Mouse (Mus musculus): ENCODE measurements around the gene Igsf8. TPM values are rescaled to one million over a fixed set of nuclear protein-coding genes. Genes with fewer than 3 reads are reported as not detected.

The Igsf8 gene
- polyA plus RNA-seq, 1 experiment from 2014 or later = 72.2 TPM

DNA sequence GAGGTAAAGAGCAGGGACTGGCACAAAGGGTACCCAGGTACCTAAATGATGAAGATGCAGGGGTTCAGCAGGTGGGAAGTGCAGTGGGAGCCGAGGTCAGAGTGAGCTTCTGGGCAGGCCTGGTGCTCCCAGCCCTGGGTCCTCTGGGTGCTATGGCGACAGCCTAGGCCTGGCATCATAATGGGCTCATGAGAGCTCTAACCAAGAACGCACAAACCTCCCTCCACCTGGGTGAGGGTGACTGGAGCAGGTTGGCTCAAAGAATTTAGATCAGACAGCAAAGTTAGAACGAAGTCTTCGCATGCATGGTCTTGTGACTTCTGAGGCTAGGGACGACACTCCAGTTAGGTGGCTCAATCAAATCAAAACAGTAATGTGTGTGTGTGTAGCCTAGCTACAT lies 3.1 kb upstream of the Igsf8 start, which contains the start of gene Atp1a4:
Gene Atp1a4 (minus strand): TSS at position 101 of the 400 bp plus-strand sequence.
- Histone ChIP-seq H3K27me3 (ENCODE audit: control insufficient read depth, insufficient read depth, low read length) (no peaks in the 10 kb centered on the region), H3K27ac (ENCODE audit: low read depth, low read length) (no peak within 1 kb of the TSS), H3K4me3 (ENCODE audit: low read depth, low read length) (no peak within 1 kb of the TSS), H3K9ac (replicated peaks; ENCODE audit: low read depth, low read length) (no peak within 1 kb of the TSS), H3K9me3 (ENCODE audit: control insufficient read depth, low read length) (no peaks in the 10 kb centered on the region), H3K4me1 (ENCODE audit: control insufficient read depth, insufficient read depth, low read length) (peaks cover 5% of the 10 kb centered on the region; the same call in 1 of the 2 replicates), H3K4me2 (ENCODE audit: low read depth, low read length) (no peak within 1 kb of the TSS), H3K36me3 (ENCODE audit: control insufficient read depth, insufficient read depth, low read length) (no peaks in the 10 kb centered on the region)
- ATAC-seq (ENCODE audit: low read depth) = no peak
- 88% methylated on average over 6 of the region's 6 CpGs for WGBS

DNA sequence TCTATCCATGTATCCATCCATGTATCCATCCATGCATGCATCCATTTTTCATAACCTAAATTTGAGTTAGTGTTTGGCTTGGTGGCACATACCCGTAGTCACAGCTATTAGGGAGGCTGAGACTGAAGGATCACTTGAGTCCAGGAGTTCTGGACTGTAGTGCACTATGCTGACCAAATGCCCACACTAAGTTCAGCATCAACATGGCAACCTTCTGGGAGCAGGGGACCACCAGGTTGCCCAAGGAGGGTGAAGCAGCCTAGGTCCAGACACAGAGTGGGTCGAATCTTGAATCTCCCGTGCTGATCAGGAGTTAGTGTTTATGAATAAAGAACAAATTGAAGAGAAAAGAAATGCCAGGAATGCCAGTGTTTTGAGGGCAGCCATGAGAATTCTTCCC lies 9.8 kb downstream of the Igsf8 start:
- WGBS = 70% methylated on average over 3 of the region's 3 CpGs
- Histone ChIP-seq H3K9ac (replicated peaks; ENCODE audit: low read depth, low read length) (no peak overlapping the region), H3K9me3 (ENCODE audit: control insufficient read depth, low read length) (no peaks in the 10 kb centered on the region), H3K27me3 (ENCODE audit: control insufficient read depth, insufficient read depth, low read length) (no peaks in the 10 kb centered on the region), H3K4me1 (ENCODE audit: control insufficient read depth, insufficient read depth, low read length) (0 out of 2 replicates have a peak, but pooled peaks cover 3% of the 10 kb centered on the region), H3K4me2 (ENCODE audit: low read depth, low read length) (no peak overlapping the region), H3K36me3 (ENCODE audit: control insufficient read depth, insufficient read depth, low read length) (no peaks in the 10 kb centered on the region), H3K4me3 (ENCODE audit: low read depth, low read length) (no peak overlapping the region), H3K27ac (ENCODE audit: low read depth, low read length) (no peak overlapping the region)
- ATAC-seq (ENCODE audit: low read depth) = no peak

DNA sequence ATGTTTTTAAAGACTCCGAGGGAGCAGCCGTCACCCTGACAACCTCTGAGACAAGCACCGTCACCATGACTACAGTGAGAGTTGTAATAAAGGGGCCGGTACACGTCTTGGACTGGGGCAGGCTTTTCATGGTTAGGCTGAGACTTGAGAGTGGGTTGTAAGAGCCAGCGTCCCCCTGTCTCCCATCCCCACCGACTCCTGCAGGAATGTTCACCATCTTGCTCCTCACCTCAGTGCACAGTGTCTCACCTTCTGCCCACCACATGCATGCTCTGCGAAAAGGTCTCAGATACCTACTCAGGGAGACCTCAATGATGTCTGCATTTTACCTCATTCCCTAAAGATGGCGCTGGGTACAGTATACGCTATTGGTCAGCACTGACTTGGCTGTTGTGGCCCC lies 10.3 kb downstream of the Igsf8 start:
- Histone ChIP-seq H3K36me3 (ENCODE audit: control insufficient read depth, insufficient read depth, low read length) (no peaks in the 10 kb centered on the region), H3K4me3 (ENCODE audit: low read depth, low read length) (no peak overlapping the region), H3K4me2 (ENCODE audit: low read depth, low read length) (no peak overlapping the region), H3K9me3 (ENCODE audit: control insufficient read depth, low read length) (no peaks in the 10 kb centered on the region), H3K4me1 (ENCODE audit: control insufficient read depth, insufficient read depth, low read length) (0 out of 2 replicates have a peak, but pooled peaks cover 3% of the 10 kb centered on the region), H3K9ac (replicated peaks; ENCODE audit: low read depth, low read length) (no peak overlapping the region), H3K27ac (ENCODE audit: low read depth, low read length) (no peak overlapping the region), H3K27me3 (ENCODE audit: control insufficient read depth, insufficient read depth, low read length) (no peaks in the 10 kb centered on the region)
- WGBS = 34% methylated on average over 10 of the region's 10 CpGs
- ATAC-seq (ENCODE audit: low read depth) = peak; percentile 89

DNA sequence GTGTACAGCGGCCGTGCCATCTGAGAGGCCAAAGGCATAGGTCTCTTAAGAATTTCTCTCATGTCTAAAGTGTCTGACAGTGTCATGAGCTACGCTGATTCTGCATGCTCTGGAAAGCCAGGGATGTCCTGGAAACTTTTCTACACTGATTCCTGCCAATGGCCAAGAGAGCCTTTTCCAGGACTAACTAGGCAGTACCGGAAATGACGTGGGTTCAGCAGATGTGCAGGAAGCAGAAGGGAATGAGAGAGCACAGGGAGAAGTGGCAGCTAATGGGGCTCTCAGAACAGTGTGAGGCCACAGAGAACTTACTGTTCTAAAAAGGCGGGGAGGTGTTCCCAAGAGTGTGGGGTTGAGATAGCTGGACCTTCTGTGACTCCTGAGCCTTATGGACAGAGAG lies 11.9 kb downstream of the Igsf8 start:
- no peak overlapping the region for H3K9ac ChIP-seq (replicated peaks; ENCODE audit: low read depth, low read length)
- H3K27ac ChIP-seq (ENCODE audit: low read depth, low read length) = no peak overlapping the region
- H3K4me1 ChIP-seq (ENCODE audit: control insufficient read depth, insufficient read depth, low read length) = 0 out of 2 replicates have a peak, but pooled peaks cover 3% of the 10 kb centered on the region
- 90% methylated on average over 6 of the region's 6 CpGs for WGBS
- ATAC-seq (ENCODE audit: low read depth) = no peak
- no peak overlapping the region for H3K4me2 ChIP-seq (ENCODE audit: low read depth, low read length)
- H3K9me3 ChIP-seq (ENCODE audit: control insufficient read depth, low read length) = no peaks in the 10 kb centered on the region
- no peaks in the 10 kb centered on the region for H3K27me3 ChIP-seq (ENCODE audit: control insufficient read depth, insufficient read depth, low read length)
- no peak overlapping the region for H3K4me3 ChIP-seq (ENCODE audit: low read depth, low read length)
- H3K36me3 ChIP-seq (ENCODE audit: control insufficient read depth, insufficient read depth, low read length) = no peaks in the 10 kb centered on the region

DNA sequence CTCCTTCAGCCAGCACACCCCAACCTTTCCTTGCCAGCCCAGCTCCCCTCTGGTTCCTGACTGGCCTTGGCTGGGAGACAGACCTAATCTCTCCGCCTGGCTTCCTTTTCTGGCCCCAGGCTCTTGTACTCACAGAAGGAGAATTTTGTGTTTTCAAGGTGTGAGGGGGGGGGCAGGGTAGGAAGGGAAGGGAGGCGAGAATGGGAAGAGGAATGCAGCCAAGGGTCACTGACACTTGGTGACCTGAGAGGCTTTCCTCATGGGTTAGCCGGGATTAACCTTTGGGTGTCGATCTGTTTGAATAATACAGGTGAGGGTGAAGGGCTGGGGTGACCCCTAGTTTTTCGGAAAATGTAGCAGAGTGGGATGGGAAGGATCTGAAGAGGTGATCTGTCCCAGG lies 12.7 kb downstream of the Igsf8 start:
- no peak for ATAC-seq (ENCODE audit: low read depth)
- H3K27ac ChIP-seq (ENCODE audit: low read depth, low read length) = no peak overlapping the region
- H3K4me1 ChIP-seq (ENCODE audit: control insufficient read depth, insufficient read depth, low read length) = 0 out of 2 replicates have a peak, but pooled peaks cover 3% of the 10 kb centered on the region
- no peak overlapping the region for H3K4me3 ChIP-seq (ENCODE audit: low read depth, low read length)
- no peaks in the 10 kb centered on the region for H3K9me3 ChIP-seq (ENCODE audit: control insufficient read depth, low read length)
- no peak overlapping the region for H3K9ac ChIP-seq (replicated peaks; ENCODE audit: low read depth, low read length)
- no peaks in the 10 kb centered on the region for H3K36me3 ChIP-seq (ENCODE audit: control insufficient read depth, insufficient read depth, low read length)
- no peaks in the 10 kb centered on the region for H3K27me3 ChIP-seq (ENCODE audit: control insufficient read depth, insufficient read depth, low read length)
- no peak overlapping the region for H3K4me2 ChIP-seq (ENCODE audit: low read depth, low read length)
- WGBS = 71% methylated on average over 5 of the region's 5 CpGs

DNA sequence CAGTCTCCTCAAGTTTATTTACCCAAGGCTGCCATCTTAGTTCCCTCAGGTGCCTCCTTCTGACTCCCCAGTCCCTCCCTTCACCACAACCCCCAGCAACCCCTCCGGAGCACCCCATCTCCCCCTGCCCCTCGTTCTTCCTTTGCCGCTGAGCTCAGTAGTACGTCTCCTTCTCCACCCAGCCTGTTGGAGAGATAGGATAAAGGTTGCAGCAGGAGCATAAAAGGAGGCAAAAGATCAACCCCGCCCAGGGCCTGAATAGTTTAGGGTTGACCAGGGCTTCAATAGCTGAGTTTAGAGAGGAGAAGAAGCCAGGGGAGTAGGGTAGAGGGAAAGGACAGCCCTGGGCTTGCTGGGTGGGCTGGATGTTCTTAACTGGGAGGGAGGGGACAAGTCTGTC lies 13.1 kb downstream of the Igsf8 start:
- 70% methylated on average over 5 of the region's 5 CpGs for WGBS
- no peak for ATAC-seq (ENCODE audit: low read depth)
- H3K27ac ChIP-seq (ENCODE audit: low read depth, low read length) = no peak overlapping the region
- no peaks in the 10 kb centered on the region for H3K27me3 ChIP-seq (ENCODE audit: control insufficient read depth, insufficient read depth, low read length)
- no peaks in the 10 kb centered on the region for H3K9me3 ChIP-seq (ENCODE audit: control insufficient read depth, low read length)
- no peaks in the 10 kb centered on the region for H3K36me3 ChIP-seq (ENCODE audit: control insufficient read depth, insufficient read depth, low read length)
- no peak overlapping the region for H3K4me2 ChIP-seq (ENCODE audit: low read depth, low read length)
- H3K4me3 ChIP-seq (ENCODE audit: low read depth, low read length) = no peak overlapping the region
- no peak overlapping the region for H3K9ac ChIP-seq (replicated peaks; ENCODE audit: low read depth, low read length)
- H3K4me1 ChIP-seq (ENCODE audit: control insufficient read depth, insufficient read depth, low read length) = 0 out of 2 replicates have a peak, but pooled peaks cover 3% of the 10 kb centered on the region

DNA sequence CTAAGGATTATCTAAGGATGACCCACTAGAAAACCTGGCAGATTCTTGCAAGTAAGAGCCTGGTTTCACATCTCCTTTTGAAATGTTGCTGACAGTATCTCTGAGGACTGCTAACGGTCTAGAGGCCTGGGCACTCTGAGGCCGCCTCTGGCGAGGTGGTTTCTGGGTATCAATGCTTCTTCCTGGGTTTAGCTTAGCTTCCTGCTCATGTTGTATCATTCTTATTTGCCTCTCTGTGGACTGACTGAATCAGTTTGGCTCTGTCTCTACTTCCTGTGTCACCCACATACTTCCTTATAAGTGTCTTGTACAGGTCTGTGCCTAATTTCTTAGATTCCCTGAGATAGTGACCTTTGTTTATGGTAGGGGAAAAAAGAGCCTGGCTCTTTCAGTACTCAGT lies 15.7 kb downstream of the Igsf8 start:
- Histone ChIP-seq H3K4me1 (ENCODE audit: control insufficient read depth, insufficient read depth, low read length) (no peaks in the 10 kb centered on the region), H3K4me3 (ENCODE audit: low read depth, low read length) (no peak overlapping the region), H3K27ac (ENCODE audit: low read depth, low read length) (no peak overlapping the region), H3K4me2 (ENCODE audit: low read depth, low read length) (no peak overlapping the region), H3K9ac (replicated peaks; ENCODE audit: low read depth, low read length) (no peak overlapping the region), H3K9me3 (ENCODE audit: control insufficient read depth, low read length) (no peaks in the 10 kb centered on the region), H3K27me3 (ENCODE audit: control insufficient read depth, insufficient read depth, low read length) (no peaks in the 10 kb centered on the region), H3K36me3 (ENCODE audit: control insufficient read depth, insufficient read depth, low read length) (no peaks in the 10 kb centered on the region)
- 83% methylated on average over 3 of the region's 3 CpGs for WGBS
- no peak for ATAC-seq (ENCODE audit: low read depth)

DNA sequence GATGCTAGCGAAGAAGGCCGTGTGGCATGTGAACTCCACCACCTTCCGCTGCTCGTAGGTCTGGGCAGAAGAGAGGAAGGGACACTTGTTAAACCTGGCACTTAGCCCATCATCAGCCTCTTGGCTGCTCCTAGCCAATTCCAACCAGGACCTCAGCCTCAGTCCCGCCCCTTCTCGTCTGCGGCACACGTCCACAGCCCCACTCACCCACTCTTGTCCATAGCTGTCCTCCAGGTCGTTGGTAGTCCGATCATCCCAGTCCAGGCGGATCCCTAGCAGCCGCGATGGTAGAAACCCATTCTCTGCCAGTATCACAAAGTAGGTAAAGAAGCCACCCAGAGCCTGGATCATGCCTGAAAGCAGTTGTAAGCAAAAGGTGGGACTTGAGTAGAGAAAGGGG lies 16.9 kb downstream of the Igsf8 start:
- Histone ChIP-seq H3K27ac (ENCODE audit: low read depth, low read length) (no peak overlapping the region), H3K4me1 (ENCODE audit: control insufficient read depth, insufficient read depth, low read length) (no peaks in the 10 kb centered on the region), H3K9me3 (ENCODE audit: control insufficient read depth, low read length) (no peaks in the 10 kb centered on the region), H3K4me2 (ENCODE audit: low read depth, low read length) (no peak overlapping the region), H3K9ac (replicated peaks; ENCODE audit: low read depth, low read length) (no peak overlapping the region), H3K27me3 (ENCODE audit: control insufficient read depth, insufficient read depth, low read length) (no peaks in the 10 kb centered on the region), H3K36me3 (ENCODE audit: control insufficient read depth, insufficient read depth, low read length) (no peaks in the 10 kb centered on the region), H3K4me3 (ENCODE audit: low read depth, low read length) (no peak overlapping the region)
- WGBS = 92% methylated on average over 13 of the region's 13 CpGs
- no peak for ATAC-seq (ENCODE audit: low read depth)

DNA sequence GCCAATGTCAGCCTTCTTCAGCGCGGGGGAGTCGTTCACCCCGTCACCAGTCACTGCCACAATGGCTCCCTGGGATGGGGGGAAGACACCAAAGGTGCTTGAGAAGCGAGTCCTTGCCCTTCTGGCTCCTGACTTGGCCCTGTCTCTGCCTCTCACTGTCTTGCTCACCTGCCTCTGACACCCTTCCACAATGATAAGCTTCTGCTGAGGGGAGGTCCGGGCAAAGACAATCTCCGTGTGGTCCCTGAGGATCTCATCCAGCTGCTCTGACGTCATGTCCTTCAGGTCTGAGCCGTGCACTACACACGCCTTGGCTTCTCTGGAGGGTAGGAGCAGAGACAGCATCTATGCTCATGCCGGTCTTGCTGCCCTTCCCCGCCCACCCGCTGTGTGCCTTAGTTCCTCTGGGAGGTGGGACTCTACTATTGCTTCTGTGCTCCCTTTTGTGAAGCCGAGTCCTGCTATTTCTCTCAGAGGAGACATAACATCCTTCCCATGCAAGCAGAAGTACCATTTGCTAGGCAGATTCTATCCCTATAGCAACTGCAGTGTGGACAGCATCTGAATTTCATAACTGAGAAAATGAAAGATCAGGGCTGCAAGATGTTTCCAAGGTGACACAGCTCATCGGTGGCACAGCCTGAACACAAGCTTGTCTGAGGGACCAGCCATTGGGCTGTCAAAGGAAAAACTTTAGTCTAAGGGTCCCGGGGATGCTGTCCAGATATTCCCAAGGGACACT lies 18.5 kb downstream of the Igsf8 start:
- ATAC-seq (ENCODE audit: low read depth) = no peak
- Histone ChIP-seq H3K4me2 (ENCODE audit: low read depth, low read length) (no peak overlapping the region), H3K27ac (ENCODE audit: low read depth, low read length) (no peak overlapping the region), H3K4me1 (ENCODE audit: control insufficient read depth, insufficient read depth, low read length) (no peaks in the 10 kb centered on the region), H3K9me3 (ENCODE audit: control insufficient read depth, low read length) (no peaks in the 10 kb centered on the region), H3K36me3 (ENCODE audit: control insufficient read depth, insufficient read depth, low read length) (no peaks in the 10 kb centered on the region), H3K9ac (replicated peaks; ENCODE audit: low read depth, low read length) (no peak overlapping the region), H3K27me3 (ENCODE audit: control insufficient read depth, insufficient read depth, low read length) (no peaks in the 10 kb centered on the region), H3K4me3 (ENCODE audit: low read depth, low read length) (no peak overlapping the region)
- 80% methylated on average over 16 of the region's 16 CpGs for WGBS
